Mouse (Mus musculus) intestine, embryonic 15.5 days (tissue): ENCODE data around the gene Amotl1. TPM values are rescaled to one million over a fixed set of nuclear protein-coding genes. Genes with fewer than 3 reads are reported as not detected.

ENCODE experiments used
- ATAC-seq: fragments of 200-750 bp; cut with Nextera tagmentation; 2 replicates; pipeline ENCODE4 v1.8.0; 2017; ENCODE audit warnings: moderate TSS enrichment, moderate library complexity
- H3K27ac ChIP-seq: fragments of 300-500 bp; sonication (generic); 2 replicates; pipeline ENCODE4 v1.5.1; 2015; ENCODE audit warnings: mild to moderate bottlenecking, inconsistent platforms
- H3K27me3 ChIP-seq: fragments of 300-500 bp; sonication (generic); replicated peaks from 2 replicates; pipeline ENCODE4 v1.6.1; 2015; ENCODE audit warnings: inconsistent platforms
- H3K36me3 ChIP-seq: fragments of 300-500 bp; sonication (generic); 2 replicates; pipeline ENCODE4 v1.6.1; 2015; ENCODE audit warnings: inconsistent platforms
- H3K4me1 ChIP-seq: fragments of 300-500 bp; sonication (generic); replicated peaks from 2 replicates; pipeline ENCODE4 v1.6.1; 2015; ENCODE audit warnings: inconsistent platforms
- H3K4me2 ChIP-seq: fragments of 300-500 bp; sonication (generic); replicated peaks from 2 replicates; pipeline ENCODE4 v1.6.1; 2015; ENCODE audit warnings: mild to moderate bottlenecking, inconsistent platforms
- H3K4me3 ChIP-seq: fragments of 300-500 bp; sonication (generic); replicated peaks from 2 replicates; pipeline ENCODE4 v1.5.1; 2015; ENCODE audit warnings: inconsistent platforms
- H3K9ac ChIP-seq: fragments of 300-500 bp; sonication (generic); 2 replicates; pipeline ENCODE4 v1.6.1; 2015; ENCODE audit warnings: inconsistent platforms
- H3K9me3 ChIP-seq: fragments of 300-500 bp; sonication (generic); 2 replicates; pipeline ENCODE4 v1.6.1; 2016; ENCODE audit warnings: inconsistent platforms
- WGBS: fragments of 180-500 bp; shearing (Covaris S2); methylation state at CpG from one replicate; pipeline ENCODE4 v1.1.7; 2015; 5-methylcytosine and 5-hydroxymethylcytosine counted together
- polyA plus RNA-seq: library from polyadenylated mRNA; unstranded; fragments of >200 nt; fragmentation: Nextera tagmentation; extraction: Ambion mirVana; gene quantifications from 2 replicates; pipeline ENCODE4 v1.2.1, GENCODE M21; 2015

Gene Amotl1
- polyA plus RNA-seq, 1 experiment from 2014 or later, result 10.1 TPM

DNA sequence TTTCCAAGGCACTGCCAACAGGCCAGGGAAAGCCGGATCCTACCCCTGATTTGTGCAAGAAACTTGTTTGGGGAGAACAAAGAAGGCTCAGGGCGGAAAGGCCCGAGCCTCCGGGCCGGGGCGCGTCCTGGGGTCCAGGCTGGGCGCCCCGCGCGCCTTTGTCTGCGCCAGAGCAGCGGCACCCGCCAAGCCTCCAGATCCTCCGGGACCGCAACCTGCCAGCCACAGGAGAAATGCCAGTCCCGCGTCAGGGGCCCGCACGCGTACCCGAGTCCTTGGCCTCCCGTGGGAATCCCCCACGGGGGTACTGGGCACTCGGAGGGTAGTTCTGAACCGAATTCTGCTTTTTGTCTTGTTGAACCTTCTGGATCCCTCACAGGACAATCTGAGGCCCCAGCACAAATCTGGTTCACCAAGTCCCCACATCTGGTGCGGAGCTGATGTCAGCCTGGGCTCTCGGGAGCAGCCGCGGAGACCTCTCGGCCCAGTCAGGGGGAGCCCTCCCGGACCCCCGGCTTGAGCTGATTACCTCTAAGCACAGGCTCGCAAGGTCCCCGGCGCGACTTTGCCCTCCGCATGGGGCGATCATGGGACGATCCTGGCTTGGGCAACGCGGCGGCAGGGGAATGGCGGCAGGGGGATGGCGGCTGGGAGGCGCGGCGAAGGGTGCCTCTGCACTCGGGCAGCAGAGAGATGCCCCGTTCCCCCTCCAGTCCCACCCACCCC lies 30.5 kb downstream of the Amotl1 start:
- Histone ChIP-seq H3K4me1 (peaks cover 27% of the 10 kb centered on the region), H3K9ac (peak overlapping the region; percentile 76), H3K9me3 (no peaks in the 10 kb centered on the region), H3K27ac (peak overlapping the region; percentile 86), H3K4me2 (peak overlapping the region; percentile 79), H3K27me3 (no peaks in the 10 kb centered on the region), H3K4me3 (peak overlapping the region; percentile 67), H3K36me3 (no peaks in the 10 kb centered on the region)
- ATAC-seq, result peak; percentile 75
- under 1% methylated on average over 50 of the region's 50 CpGs for WGBS

DNA sequence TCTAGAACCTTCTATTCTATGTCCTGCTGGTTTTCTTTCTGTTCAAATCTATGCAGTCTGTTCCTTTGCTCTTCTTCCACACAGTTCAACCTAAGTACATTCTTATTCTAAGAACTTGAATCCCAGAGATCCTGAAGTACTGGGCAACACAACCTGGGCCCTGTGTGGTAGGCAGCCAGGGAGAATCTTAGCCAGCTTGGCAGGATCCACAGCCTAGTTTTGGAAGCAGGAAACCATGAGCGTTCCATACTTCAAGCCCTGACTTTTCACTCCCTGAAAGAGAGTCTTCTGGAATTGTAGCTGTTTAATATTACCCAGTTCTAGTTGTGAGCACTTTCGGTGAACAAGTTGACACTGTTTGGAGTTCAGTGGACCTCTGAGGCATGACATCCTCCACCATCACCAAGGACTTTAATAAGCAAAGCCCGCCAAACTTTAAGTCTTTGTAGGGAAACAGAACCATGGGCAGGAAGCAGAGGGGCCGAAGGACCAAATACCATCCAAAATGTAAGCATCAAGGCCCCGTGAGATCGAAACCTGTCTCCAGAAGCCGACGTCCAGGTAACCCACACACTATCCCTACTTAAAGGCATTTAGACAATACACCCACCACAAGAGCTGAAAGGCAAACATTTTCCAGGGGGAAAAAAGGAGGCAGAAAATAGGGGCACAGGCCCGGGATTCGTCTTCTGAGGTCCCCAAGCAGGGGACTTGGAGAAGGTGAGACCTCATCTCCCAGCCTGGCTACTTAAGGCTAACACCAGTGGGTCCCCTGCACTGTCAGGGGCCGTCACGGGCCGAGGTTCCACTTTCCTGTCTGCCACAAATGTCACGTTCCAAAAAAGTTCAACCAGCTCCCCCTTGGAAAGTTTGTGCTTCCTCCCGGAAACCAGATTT lies 31.3 kb downstream of the Amotl1 start:
- Histone ChIP-seq H3K27ac (peak overlapping the region; percentile 86), H3K4me2 (peak overlapping the region; percentile 79), H3K9ac (peak overlapping the region; percentile 76), H3K4me3 (peak overlapping the region; percentile 67), H3K9me3 (no peaks in the 10 kb centered on the region), H3K4me1 (peaks cover 29% of the 10 kb centered on the region), H3K27me3 (no peaks in the 10 kb centered on the region), H3K36me3 (no peaks in the 10 kb centered on the region)
- no peak for ATAC-seq
- WGBS, result 4% methylated on average over 15 of the region's 15 CpGs

DNA sequence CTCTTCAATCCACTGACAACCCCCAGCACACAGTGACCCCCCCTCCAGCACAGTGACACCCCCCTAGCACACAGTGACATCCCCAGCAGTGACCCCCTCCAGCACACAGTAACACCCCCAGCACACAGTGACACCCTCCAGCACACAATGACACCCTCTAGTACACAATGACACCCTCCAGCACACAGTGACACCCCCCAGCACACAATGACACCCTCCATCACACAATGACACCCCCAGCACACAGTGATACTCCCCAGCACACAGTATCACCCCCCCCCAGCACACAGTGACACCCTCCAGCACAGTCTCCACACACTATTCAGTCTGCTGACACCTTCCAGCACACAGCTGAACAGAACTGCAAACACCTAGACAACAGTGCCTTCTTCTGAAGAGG lies 32.3 kb downstream of the Amotl1 start:
- Histone ChIP-seq H3K36me3 (no peaks in the 10 kb centered on the region), H3K9me3 (no peaks in the 10 kb centered on the region), H3K27me3 (no peaks in the 10 kb centered on the region), H3K4me1 (peaks cover 31% of the 10 kb centered on the region), H3K27ac (no peak overlapping the region), H3K4me3 (peak overlapping the region; percentile 67), H3K4me2 (peak overlapping the region; percentile 79), H3K9ac (peak overlapping the region; percentile 76; the same call in 1 of the 2 replicates)
- ATAC-seq, result no peak

- no peak overlapping the region for H3K4me2 ChIP-seq
- 0 out of 2 replicates have a peak, but pooled peaks have one; percentile 39 for ATAC-seq
- H3K27me3 ChIP-seq, result no peaks in the 10 kb centered on the region
- peaks cover 24% of the 10 kb centered on the region for H3K4me1 ChIP-seq
- WGBS, result 51% methylated on average over 5 of the region's 5 CpGs
- no peak overlapping the region for H3K9ac ChIP-seq
- no peaks in the 10 kb centered on the region for H3K36me3 ChIP-seq
- no peak overlapping the region for H3K4me3 ChIP-seq
- H3K9me3 ChIP-seq, result no peaks in the 10 kb centered on the region
- H3K27ac ChIP-seq, result no peak overlapping the region
Measured at GRCm38 (mm10) chr9:14608521-14608920, 36.3 kb downstream of the Amotl1 start.

- WGBS, result 51% methylated on average over 3 of the region's 3 CpGs
- Histone ChIP-seq H3K4me2 (no peak overlapping the region), H3K4me1 (peaks cover 13% of the 10 kb centered on the region), H3K27ac (no peak overlapping the region), H3K9ac (no peak overlapping the region), H3K27me3 (no peaks in the 10 kb centered on the region), H3K36me3 (no peaks in the 10 kb centered on the region), H3K4me3 (no peak overlapping the region), H3K9me3 (no peaks in the 10 kb centered on the region)
- no peak for ATAC-seq
Measured at GRCm38 (mm10) chr9:14607464-14607863, 37.4 kb downstream of the Amotl1 start.

DNA sequence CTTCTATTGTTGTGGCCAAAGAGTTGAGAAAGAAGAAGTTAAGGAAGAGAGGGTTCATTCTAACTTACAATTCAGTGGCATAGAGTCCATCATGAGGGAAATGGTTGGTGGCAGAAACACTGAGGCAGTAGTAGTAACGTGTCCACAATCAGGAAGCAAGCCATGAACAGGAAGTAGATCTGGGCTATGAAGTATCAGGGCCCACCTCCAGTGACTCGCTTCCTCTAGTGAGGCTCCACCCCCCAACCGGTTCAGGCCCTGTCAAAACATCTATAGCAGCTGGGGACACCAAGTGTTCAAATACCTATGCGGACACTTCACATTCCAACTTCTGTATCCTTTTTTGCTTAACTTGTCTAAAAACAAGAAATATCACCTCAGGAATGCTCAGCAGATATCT lies 38.9 kb downstream of the Amotl1 start:
- Histone ChIP-seq H3K4me3 (no peak overlapping the region), H3K9ac (no peak overlapping the region), H3K36me3 (no peaks in the 10 kb centered on the region), H3K9me3 (no peaks in the 10 kb centered on the region), H3K27me3 (no peaks in the 10 kb centered on the region), H3K27ac (no peak overlapping the region), H3K4me1 (peaks cover 7% of the 10 kb centered on the region; the same call in 1 of the 2 replicates), H3K4me2 (no peak overlapping the region)
- no peak for ATAC-seq
- 89% methylated on average over 4 of the region's 4 CpGs for WGBS

DNA sequence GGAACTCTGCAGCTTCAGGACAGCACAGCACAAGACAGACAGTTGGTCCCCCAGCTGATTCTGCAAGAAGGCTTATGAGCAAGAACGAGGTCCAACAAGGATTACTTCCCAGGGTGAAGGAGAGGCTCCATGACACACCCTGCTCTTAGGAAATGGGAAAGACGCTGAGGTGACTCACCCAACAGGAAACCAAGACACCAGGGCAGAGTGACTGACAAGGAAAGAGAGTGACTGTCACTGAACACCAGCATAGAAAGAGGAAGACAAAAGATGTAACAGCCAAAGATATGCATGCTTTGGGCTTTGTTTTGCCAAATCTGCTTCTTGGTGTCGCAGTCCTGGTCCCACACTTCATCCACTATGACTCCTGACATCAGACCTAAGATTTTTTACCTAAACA lies 40.5 kb downstream of the Amotl1 start:
- ATAC-seq, result peak; percentile 76

GRCm38 (mm10) chr9:14603475-14603874 lies 41.4 kb downstream of the Amotl1 start:
- no peak for ATAC-seq
- Histone ChIP-seq H3K4me2 (no peak overlapping the region), H3K27me3 (no peaks in the 10 kb centered on the region), H3K36me3 (no peaks in the 10 kb centered on the region), H3K27ac (no peak overlapping the region), H3K9me3 (no peaks in the 10 kb centered on the region), H3K4me3 (no peak overlapping the region), H3K9ac (no peak overlapping the region), H3K4me1 (peaks cover 4% of the 10 kb centered on the region)
- WGBS, result 84% methylated on average over 4 of the region's 4 CpGs

More for the DNA sequence above, 40.5 kb downstream of the Amotl1 start:
- H3K9ac ChIP-seq, result no peak overlapping the region
- H3K4me2 ChIP-seq, result no peak overlapping the region
- no peaks in the 10 kb centered on the region for H3K27me3 ChIP-seq
- H3K4me1 ChIP-seq, result peaks cover 7% of the 10 kb centered on the region
- H3K4me3 ChIP-seq, result no peak overlapping the region
- H3K36me3 ChIP-seq, result no peaks in the 10 kb centered on the region
- 59% methylated on average over 3 of the region's 3 CpGs for WGBS
- no peaks in the 10 kb centered on the region for H3K9me3 ChIP-seq
- no peak overlapping the region for H3K27ac ChIP-seq

GRCm38 (mm10) chr9:14599799-14600198 lies 45.1 kb downstream of the Amotl1 start:
- WGBS, result 60% methylated on average over 5 of the region's 5 CpGs
- ATAC-seq, result no peak
- H3K9ac ChIP-seq, result no peak overlapping the region

DNA sequence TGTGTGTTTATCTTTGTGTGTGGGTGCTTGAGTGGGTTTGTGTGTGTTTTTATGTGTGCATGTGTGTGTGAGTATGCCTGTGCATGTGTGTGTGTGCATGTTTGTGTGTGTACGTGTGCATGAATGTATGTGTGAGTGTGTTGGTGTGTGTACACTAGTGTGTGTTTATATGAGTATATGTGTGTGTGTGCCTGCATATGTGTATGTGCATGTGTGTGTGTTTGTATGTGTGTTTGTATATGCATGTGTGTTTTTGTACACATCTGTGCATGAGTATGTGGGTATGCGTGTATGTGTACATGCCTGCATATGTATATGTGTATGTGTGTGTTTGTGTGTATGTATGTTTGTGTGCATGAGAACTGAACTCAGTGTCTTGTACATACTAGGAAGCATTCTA lies 46.7 kb downstream of the Amotl1 start:
- no peak overlapping the region for H3K9ac ChIP-seq
- H3K27ac ChIP-seq, result no peak overlapping the region
- H3K9me3 ChIP-seq, result no peaks in the 10 kb centered on the region
- H3K4me2 ChIP-seq, result no peak overlapping the region
- H3K27me3 ChIP-seq, result no peaks in the 10 kb centered on the region
- 95% methylated on average over 2 of the region's 2 CpGs for WGBS
- no peak for ATAC-seq
- no peaks in the 10 kb centered on the region; the same call in 1 of the 2 replicates for H3K4me1 ChIP-seq
- H3K4me3 ChIP-seq, result no peak overlapping the region
- peaks cover 2% of the 10 kb centered on the region for H3K36me3 ChIP-seq

More at GRCm38 (mm10) chr9:14599799-14600198, 45.1 kb downstream of the Amotl1 start:
- Histone ChIP-seq H3K27ac (no peak overlapping the region), H3K36me3 (no peaks in the 10 kb centered on the region; the same call in 1 of the 2 replicates), H3K4me2 (no peak overlapping the region), H3K9me3 (no peaks in the 10 kb centered on the region), H3K4me3 (no peak overlapping the region), H3K4me1 (no peaks in the 10 kb centered on the region; the same call in 1 of the 2 replicates), H3K27me3 (no peaks in the 10 kb centered on the region)

GRCm38 (mm10) chr9:14597429-14597828 lies 47.4 kb downstream of the Amotl1 start:
- H3K4me3 ChIP-seq, result no peak overlapping the region
- H3K4me2 ChIP-seq, result no peak overlapping the region
- WGBS, result 86% methylated on average over 3 of the region's 3 CpGs
- peaks cover 10% of the 10 kb centered on the region for H3K36me3 ChIP-seq
- no peaks in the 10 kb centered on the region for H3K27me3 ChIP-seq
- ATAC-seq, result no peak
- no peaks in the 10 kb centered on the region for H3K9me3 ChIP-seq
- H3K4me1 ChIP-seq, result no peaks in the 10 kb centered on the region; the same call in 1 of the 2 replicates
- H3K9ac ChIP-seq, result no peak overlapping the region
- H3K27ac ChIP-seq, result no peak overlapping the region

- no peak for ATAC-seq
Measured at GRCm38 (mm10) chr9:14596858-14597257, 48.0 kb downstream of the Amotl1 start.

More at GRCm38 (mm10) chr9:14596858-14597257, 48.0 kb downstream of the Amotl1 start:
- Histone ChIP-seq H3K9ac (no peak overlapping the region), H3K27me3 (no peaks in the 10 kb centered on the region), H3K4me3 (no peak overlapping the region), H3K4me1 (no peaks in the 10 kb centered on the region; the same call in 1 of the 2 replicates), H3K9me3 (no peaks in the 10 kb centered on the region), H3K27ac (no peak overlapping the region), H3K4me2 (no peak overlapping the region), H3K36me3 (peaks cover 10% of the 10 kb centered on the region)
- WGBS, result 85% methylated on average over 7 of the region's 7 CpGs
